Mouse (Mus musculus): ENCODE results near the gene Hgd. TPM values are rescaled to one million over a fixed set of nuclear protein-coding genes. Genes with fewer than 3 reads are reported as not detected.

The Hgd gene
- total RNA-seq, 2 experiments from 2014 or later, result not detected

- ATAC-seq (replicated peaks; ENCODE audit: low FRiP score, poor library complexity, severe bottlenecking), result no peak
Measured at GRCm38 (mm10) chr16:37575325-37575724, 4.6 kb upstream of the Hgd start.

- ATAC-seq (replicated peaks; ENCODE audit: low FRiP score, poor library complexity, severe bottlenecking), result no peak
Measured at GRCm38 (mm10) chr16:37579591-37579990, 362 bp upstream of the Hgd start.

- ATAC-seq (replicated peaks; ENCODE audit: low FRiP score, poor library complexity, severe bottlenecking), result no peak
Measured at GRCm38 (mm10) chr16:37580651-37581050, 698 bp downstream of the Hgd start.

DNA sequence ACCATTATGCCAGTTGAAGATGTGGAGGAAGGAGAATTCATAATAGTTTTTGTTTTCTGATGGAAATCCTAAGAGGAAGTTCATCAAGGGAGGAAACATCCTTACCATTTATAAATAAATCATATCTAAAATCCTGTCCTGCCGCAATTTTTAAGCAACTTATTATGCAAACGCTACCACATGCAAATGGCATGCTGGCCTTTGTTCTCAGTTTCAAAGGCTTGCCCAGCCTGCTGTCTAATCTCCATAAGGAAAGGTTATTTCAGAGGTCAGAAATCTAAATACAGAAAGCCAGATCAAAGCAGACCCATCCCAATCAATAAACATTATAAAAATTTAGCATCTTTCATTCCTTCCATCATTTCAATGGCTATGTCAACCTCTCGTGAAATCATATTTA, 1.9 kb downstream of the Hgd start:
- ATAC-seq (replicated peaks; ENCODE audit: low FRiP score, poor library complexity, severe bottlenecking), result no peak

DNA sequence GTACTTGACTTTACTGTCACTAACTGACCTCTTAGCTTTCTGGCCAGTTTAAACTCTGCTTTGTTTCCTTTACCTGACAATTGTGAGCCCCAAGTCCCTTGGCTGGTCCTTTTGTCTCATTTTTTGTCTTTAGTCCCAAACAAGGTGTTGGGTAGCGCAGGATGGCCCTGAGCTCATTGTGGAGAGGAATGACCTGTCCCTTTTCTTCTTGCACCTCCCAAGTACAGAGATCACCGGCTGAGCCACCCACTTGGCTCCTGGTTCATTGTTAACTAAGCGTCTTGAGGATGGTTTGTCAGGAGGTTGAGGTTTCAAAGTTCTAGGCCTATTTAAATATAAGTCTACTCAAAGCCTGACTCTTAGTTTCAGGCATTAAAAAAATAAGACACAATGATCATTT, 3.4 kb downstream of the Hgd start:
- ATAC-seq (replicated peaks; ENCODE audit: low FRiP score, poor library complexity, severe bottlenecking), result no peak

DNA sequence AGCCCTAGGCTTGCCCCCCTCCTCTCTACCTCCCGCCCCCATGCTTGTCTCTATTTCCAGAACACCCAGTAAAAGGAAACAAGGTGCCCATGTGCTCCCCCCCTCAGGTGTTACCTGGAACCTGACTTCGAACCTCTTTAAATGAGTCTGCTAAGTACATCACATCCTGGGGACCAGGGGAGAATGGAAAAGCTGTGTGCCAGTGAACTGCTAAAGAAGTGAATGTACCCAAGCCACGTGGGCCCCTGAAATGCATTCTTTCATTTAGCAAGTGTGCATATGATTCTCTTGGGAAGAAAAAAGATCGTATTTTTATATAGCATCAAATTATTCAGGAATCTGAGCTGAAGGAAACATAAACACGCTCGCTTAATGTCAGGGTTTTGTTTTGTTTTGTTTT, 3.8 kb downstream of the Hgd start:
- ATAC-seq (replicated peaks; ENCODE audit: low FRiP score, poor library complexity, severe bottlenecking), result no peak

DNA sequence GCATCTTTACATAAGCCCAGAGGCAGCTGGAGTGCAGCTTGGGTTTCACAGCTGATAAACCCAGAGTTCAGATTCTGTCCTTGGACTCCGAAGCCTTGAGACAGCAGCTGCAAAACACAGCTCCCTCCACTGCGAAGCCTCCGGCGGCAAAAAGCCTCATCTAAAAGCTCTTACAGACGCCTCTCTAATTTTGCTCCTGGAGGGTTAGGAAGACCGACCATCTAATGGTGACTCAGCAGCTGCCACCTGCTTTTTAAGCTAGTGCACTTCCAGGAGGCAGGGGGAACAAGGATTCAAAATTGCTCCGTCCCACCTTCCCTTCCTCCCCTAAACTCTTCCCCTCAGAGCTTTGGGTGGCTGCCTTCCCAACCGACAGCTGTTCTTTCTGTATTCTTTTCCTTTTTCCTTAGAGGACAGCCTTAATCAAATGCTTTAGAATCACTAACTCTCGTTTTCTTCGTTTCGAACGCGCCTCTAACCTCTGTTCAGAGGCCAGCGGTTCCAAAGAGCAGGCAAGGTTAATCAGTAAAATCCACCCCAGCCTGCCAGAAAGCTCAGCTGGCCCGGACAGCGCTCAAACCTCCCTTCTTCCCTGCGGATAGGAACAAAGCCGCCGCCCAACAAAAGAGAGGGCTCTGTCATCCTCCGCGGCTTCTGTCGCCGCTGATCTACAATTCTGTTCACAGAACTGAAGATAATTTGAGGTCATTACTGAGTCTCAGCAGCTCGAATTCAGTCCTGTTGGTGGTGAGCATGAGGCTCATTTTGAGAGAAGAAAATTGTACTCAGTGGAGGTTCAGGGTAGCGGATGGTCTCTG, 4.5 kb downstream of the Hgd start:
- no peak for ATAC-seq (replicated peaks; ENCODE audit: low FRiP score, poor library complexity, severe bottlenecking)

DNA sequence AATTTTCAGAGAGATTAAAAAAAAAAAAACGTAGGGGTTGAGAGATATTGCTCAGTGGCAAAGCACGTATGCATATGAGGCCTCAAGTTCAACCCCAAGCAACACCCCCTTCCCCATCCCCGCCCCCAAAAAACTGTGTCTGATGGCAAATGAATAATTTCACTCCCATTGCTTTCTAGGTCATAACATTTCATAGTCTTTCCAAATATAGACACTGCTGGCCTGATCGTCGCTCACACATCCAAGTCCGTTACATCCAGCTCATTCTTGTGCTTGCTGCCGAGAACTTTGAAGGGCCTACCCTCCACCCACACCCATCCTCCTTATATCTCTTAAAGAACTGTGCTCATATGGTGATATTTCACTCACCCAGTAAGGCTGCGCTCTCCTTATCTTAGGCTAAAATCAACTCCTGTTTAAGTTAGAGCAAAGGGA, 5.2 kb downstream of the Hgd start:
- no peak for ATAC-seq (replicated peaks; ENCODE audit: low FRiP score, poor library complexity, severe bottlenecking)

DNA sequence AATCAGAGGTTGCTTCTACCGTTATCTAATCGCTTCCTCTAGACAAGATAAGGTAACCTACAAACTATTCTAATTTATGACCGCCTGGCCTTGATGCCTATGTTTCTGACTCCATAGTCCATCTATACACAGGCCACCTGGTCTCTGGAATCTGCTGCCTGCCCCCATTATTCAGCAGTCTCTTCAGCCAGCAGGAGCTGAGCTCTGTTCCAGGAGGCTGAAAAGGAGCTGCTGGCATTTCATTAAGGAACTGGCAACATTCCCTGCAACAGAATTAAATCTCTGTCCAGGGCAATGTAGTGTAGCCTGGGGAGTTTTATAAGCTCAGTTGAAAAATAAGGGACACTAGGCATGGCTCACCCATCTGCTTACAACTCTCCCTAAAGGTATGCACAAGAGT, 11.0 kb downstream of the Hgd start:
- no peak for ATAC-seq (replicated peaks; ENCODE audit: low FRiP score, poor library complexity, severe bottlenecking)

- ATAC-seq (replicated peaks; ENCODE audit: low FRiP score, poor library complexity, severe bottlenecking), result no peak
Measured at GRCm38 (mm10) chr16:37591551-37591950, 11.6 kb downstream of the Hgd start.

DNA sequence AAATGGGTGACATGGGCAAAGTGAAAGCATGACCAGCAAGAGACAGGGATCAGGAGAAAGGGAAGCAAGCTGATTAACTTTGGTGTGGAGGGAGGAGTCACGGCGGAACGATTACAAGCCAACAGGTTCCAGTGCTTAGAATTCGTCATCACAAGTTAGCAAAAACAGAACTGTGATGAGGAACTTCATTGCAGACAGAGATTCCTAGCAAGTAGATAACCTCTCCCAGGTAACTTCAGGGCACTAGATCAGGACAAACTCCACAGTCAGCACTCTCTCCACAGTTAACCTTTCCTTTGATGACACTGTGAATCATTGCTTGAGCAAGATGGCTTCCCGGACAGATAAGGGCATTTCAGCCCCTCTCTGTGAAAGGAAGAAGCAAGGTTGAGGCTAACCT, 17.5 kb downstream of the Hgd start:
- ATAC-seq (replicated peaks; ENCODE audit: low FRiP score, poor library complexity, severe bottlenecking), result no peak

- ATAC-seq (replicated peaks; ENCODE audit: low FRiP score, poor library complexity, severe bottlenecking), result no peak
Measured at GRCm38 (mm10) chr16:37598463-37598862, 18.5 kb downstream of the Hgd start.

GRCm38 (mm10) chr16:37599326-37599725, 19.4 kb downstream of the Hgd start:
- no peak for ATAC-seq (replicated peaks; ENCODE audit: low FRiP score, poor library complexity, severe bottlenecking)

- ATAC-seq (replicated peaks; ENCODE audit: low FRiP score, poor library complexity, severe bottlenecking), result no peak
Measured at GRCm38 (mm10) chr16:37603431-37603830, 23.5 kb downstream of the Hgd start.

- ATAC-seq (replicated peaks; ENCODE audit: low FRiP score, poor library complexity, severe bottlenecking), result no peak
Measured at GRCm38 (mm10) chr16:37604243-37604642, 24.3 kb downstream of the Hgd start.

DNA sequence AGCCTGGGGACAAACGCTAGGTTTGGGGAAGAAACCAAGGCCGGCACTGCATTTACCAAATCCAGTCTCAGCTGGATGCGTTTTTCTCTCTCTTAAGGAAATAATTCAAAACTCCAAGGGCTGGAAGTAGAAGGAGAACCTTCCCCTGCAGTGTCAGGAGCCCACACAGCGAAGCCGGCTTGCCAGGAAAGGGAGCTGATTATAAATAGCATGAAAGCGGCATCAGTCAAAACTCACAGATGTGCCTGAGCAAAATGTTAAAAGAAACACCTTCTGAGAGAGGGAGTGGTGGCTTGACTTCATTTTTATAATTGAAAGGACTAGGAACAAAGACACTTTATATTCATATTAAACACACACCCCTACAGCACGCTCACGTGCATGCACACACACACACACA, 30.4 kb downstream of the Hgd start:
- no peak for ATAC-seq (replicated peaks; ENCODE audit: low FRiP score, poor library complexity, severe bottlenecking)

DNA sequence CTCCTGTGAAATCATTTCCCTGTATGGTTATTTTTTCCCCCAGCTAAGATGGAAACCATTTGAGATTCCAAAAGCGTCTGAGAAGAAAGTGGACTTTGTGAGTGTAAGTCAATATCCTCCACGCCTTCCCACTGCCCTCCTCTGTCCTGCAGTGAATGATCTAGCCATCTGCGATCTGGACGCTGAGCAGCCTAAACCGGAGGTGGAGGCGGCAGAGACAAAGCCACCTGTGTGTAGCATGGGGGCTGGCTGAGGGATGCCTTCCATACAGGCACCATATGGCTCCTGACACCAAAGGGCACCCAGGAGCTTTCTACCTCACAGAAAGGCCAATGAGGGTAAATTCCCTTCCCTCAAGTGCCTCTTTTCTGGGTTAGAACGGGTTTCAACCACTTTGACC, 31.1 kb downstream of the Hgd start:
- no peak for ATAC-seq (replicated peaks; ENCODE audit: low FRiP score, poor library complexity, severe bottlenecking)

GRCm38 (mm10) chr16:37612013-37612412, 32.1 kb downstream of the Hgd start:
- ATAC-seq (replicated peaks; ENCODE audit: low FRiP score, poor library complexity, severe bottlenecking), result no peak

DNA sequence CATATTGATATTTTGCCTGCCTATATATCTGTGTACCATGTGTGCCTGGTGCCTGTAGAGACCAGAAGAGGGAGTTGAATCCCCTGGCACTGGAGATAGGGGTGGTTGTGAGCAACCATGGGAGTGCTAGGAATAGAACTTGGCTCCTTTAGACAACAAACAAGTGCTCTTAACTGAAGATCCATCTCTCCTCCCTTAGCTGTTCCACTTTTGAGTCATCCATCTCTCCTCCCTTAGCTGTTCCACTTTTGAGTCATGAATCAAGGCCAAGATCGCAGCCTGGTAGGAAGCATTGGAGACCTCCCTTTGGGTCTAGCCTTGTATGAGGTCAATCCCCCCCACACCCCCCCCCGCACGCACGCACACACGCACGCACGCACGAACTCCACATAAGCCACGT, 34.6 kb downstream of the Hgd start:
- ATAC-seq (replicated peaks; ENCODE audit: low FRiP score, poor library complexity, severe bottlenecking), result no peak

GRCm38 (mm10) chr16:37615429-37615828, 35.5 kb downstream of the Hgd start:
- ATAC-seq (replicated peaks; ENCODE audit: low FRiP score, poor library complexity, severe bottlenecking), result no peak

DNA sequence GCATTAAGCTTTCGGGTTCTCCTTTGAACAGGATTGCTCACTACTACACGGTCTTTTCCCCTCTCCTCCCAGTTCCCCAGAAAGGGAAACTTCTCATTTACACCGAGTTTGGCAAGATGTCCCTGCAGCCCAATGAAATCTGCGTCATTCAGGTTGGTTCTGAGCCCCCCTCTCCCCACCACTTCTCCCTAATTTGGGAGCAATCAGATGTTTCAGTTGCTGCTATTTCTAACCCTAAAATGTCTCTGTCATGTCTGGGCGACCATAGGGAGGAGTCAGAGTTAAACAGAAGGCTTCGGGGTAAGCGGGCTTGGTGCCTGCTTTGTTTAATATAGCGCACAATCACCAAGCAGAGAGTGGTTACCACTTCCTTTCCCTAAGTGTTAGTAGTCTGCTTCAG, 36.2 kb downstream of the Hgd start:
- ATAC-seq (replicated peaks; ENCODE audit: low FRiP score, poor library complexity, severe bottlenecking), result no peak

DNA sequence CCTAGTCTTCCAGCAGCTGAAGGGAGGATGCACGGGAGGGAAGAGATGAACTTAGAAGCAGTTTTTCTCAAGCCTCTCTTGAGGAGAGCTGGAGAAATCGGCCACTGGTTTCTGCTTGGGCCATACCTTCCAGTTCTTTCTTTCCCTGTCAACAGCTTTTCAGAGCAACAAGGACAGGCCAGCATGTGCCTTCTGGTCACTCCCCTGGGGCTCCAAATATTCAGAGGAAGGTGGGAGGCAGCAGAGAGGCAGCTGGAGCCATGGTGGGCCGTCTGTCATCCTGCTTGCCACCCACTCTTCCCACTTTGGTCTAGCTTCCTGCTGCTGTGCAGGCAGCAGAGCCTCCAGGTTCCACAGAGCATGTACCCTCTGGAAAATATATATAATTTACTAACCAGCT, 37.7 kb downstream of the Hgd start:
- no peak for ATAC-seq (replicated peaks; ENCODE audit: low FRiP score, poor library complexity, severe bottlenecking)
